Mouse (Mus musculus) 3T3-L1 (cell line): ENCODE measurements around the gene Tmem94.

Experiments used
- DNase-seq: peaks from one replicate; pipeline ENCODE4 v3.0.0-alpha.2; 2015; ENCODE audit warnings: low read depth, low spot score

Gene Tmem94

DNA sequence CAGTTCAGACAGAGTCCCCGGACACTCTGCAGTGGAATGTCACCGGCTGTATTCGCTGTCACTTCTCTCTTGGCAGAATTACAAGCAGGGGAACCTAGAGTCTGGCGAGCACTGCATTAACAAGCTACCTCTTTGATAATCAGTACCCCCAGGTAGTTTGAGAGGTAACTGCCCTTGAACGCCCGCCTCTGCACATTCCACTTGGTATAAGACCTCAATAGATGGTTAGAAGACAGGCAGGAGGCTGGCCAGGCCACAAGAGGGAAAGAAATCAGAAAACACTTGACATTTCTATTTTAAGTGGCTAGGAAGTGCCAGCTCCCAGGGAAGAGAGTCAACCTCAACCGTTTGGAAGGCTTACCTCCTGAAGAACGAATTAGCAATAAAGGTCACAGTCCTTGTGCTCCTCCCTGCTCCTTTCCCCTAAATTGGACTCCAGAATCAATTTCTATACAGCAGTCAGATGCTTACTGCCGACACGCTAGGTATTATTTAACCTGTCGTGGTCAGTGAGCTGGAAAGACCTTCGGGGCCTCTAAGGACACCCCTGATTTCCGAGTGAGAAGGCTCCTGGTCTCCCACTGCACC, 1.2 kb downstream of the Tmem94 start:
- no peak for DNase-seq

- no peak for DNase-seq
Measured at GRCm38 (mm10) chr11:115766981-115767380, 1.7 kb downstream of the Tmem94 start.

- DNase-seq, result no peak
Measured at GRCm38 (mm10) chr11:115768896-115769295, 3.7 kb downstream of the Tmem94 start.

DNA sequence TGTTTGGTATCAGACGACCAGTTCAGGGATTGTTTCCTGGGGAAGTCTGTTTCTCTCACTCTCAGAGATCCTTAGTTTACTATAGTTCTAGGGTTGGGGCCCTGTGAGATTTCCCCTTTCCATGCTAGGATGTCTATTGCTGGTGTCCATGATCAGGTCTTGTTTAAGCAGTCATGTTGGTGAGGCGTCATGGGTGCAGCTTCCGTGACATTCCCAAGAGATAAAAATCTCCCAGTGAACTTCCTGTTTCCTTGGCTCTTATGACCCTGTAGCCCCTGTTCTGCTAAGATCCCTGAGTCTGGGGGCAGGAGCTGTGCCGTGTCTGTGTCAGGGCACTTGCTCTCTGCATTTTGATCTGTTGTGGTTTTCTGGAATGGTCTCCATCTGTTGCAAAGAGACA, 9.4 kb downstream of the Tmem94 start:
- DNase-seq, result no peak

DNA sequence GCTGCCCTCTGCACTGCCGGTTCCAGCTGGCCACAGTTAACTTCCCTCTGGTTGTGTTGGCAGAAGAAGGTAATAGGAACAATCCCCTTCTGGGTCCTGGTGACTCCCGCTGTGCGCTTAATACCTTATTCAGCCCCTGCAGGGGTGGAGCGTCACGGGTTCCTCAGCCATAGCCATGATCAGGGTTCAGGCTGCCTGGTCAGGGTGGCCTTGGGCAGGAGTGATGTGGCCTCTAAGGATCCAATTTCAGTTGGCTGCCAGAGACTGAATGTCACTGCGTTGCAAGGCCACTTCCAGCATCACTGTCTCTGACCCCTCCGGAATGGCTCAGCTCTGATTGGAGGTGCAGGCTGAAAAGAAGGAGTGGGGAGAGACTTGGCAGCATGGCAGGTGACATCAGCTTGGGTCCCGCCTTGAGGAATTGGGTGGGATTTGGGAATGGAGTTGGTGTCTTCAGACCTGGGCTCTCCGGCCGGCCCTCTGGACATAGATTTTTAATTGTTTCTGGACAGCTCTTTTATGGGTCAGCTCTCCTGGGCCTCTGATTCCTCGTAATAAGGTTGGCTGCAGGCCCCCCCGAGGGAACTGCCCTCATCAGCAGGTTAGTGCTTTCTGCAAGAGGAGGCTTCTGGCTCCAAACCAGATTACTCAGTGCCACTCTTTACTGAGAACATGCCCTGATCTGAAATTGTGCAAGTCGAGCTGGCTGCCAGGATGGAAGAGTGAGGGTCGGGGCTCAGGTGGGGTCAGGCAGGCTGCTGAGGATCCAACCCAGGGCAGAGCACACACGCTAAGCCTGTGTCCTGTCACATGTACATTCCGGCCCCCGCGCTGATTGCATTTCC, 10.8 kb downstream of the Tmem94 start:
- DNase-seq, result peak; percentile 39

GRCm38 (mm10) chr11:115776954-115777353, 11.7 kb downstream of the Tmem94 start:
- DNase-seq, result no peak

DNA sequence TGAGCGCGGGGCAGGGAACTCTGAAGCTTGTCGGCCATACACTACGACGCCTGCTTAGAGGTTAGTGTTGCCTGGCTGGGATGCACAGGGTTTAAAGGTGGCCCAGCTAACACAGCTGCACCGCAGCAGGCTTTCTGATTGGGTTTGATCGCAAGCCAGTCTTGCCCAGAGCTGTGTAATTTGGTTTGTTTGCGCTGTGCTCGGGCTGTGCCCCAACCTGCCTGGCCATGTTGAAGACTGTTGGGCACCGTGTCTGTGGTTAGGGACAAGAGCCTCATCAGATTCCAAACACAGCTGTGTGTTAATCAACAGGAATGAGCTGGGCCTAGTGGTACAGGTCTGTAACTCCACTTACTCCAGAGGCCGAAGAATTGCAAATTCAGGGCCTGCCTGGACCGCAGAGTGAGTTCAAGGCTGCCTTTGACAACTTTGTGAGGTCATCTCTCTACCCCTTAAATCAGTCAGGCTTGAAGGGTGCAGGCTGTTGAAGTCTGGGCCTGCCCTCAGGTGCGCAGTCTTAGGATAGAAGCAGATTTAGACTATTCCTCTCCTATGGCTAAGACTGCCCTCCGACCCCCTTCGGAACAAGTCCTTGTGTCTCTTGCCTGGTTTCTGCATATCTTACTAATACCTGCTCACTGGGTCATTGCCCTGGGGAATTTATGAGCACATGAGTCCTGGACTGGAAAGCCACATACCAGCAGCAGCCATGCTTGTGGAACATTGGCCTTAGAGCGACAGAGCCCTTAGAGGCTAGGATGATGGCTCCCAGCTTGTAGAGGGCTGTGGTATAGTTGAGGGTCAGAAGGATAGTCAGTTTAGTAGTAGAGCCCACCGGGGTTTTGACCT, 12.5 kb downstream of the Tmem94 start:
- DNase-seq, result peak; percentile 16

DNA sequence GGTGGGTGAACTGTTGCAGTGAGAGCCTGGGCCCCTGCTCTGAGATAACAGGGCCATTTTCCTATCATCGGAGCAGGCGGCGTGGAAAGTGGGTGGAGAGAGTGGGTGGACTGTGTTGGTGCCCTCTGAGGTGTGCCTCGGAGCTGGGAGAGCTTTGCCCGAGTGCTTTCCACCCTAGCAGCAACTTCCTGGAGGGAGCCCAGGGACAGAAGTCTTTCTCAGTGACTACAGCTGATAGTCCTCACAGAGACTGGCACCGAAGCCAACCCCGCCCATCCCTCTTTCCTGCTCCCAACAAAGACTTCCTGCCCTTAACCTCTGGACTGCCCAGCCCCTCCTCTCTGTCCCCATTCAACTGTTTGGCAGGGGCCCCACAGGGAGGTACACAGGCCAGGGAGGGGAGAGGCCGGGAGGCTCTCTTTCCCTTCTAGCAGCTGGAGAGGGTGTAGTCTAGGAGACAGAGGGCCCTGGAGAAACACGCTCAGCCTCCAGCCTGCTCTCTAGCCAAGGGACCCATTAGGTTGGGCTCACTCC, 13.9 kb downstream of the Tmem94 start:
- DNase-seq, result peak; percentile 52

GRCm38 (mm10) chr11:115780141-115781070, 15.2 kb downstream of the Tmem94 start:
- peak; percentile 28 for DNase-seq

- no peak for DNase-seq
Measured at GRCm38 (mm10) chr11:115786473-115786872, 21.2 kb downstream of the Tmem94 start.

GRCm38 (mm10) chr11:115789787-115790186, 24.6 kb downstream of the Tmem94 start:
- DNase-seq, result no peak

GRCm38 (mm10) chr11:115791919-115792318, 26.7 kb downstream of the Tmem94 start:
- DNase-seq, result no peak

DNA sequence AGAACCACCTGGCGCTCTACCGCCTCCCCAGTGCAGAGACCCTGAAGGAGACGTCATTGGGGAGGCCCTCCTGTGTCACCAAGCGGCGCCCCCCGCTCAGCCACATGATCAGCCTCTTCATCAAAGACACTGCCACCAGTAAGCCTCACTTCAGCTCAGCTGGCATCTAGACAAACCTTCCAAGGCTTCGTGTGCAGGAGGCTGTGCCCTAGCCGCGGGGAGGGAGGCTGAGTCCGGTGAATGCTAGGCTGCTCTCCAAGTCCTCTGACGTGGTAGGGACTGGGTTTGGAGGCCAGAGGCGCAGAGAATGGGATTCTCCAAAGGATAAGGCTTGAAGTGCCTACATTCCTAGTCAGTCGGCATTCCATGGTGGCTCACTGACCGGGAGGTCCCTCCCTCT, 27.1 kb downstream of the Tmem94 start:
- no peak for DNase-seq

GRCm38 (mm10) chr11:115796898-115797297, 31.7 kb downstream of the Tmem94 start:
- DNase-seq, result no peak

GRCm38 (mm10) chr11:115797665-115798064, 32.4 kb downstream of the Tmem94 start:
- no peak for DNase-seq

GRCm38 (mm10) chr11:115800981-115801380, 35.7 kb downstream of the Tmem94 start:
- DNase-seq, result no peak

DNA sequence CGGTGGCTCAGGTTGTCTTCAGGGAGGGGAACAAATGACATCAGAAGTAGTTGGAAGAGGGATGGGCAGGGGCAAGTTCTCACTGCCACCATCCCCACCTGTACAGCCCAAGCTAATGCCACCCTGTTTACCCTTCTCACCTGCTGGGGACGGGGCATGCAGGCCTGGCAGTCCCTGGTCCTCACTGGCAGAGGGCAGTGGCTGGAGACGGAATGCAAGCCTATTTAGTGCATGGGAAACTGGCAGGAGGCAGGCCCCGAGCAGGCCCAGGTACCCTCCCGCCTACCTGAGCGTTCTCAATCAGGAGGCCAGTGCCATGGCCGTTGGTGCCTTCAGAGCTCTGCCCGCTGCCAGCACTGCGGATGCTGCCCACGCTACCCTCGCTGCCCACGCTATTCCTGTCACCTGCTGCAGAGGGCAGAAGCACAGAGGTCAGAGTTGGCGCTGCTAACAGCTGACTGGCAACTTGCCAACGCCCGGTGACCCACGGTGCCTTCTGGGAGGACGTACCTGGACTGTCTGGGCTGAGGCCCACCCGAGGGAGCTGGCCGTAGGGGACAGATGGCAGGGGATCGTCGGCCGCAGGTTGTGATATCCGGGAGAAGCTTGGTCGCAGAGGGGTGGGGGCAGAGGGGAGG, 38.0 kb downstream of the Tmem94 start:
- no peak for DNase-seq

DNA sequence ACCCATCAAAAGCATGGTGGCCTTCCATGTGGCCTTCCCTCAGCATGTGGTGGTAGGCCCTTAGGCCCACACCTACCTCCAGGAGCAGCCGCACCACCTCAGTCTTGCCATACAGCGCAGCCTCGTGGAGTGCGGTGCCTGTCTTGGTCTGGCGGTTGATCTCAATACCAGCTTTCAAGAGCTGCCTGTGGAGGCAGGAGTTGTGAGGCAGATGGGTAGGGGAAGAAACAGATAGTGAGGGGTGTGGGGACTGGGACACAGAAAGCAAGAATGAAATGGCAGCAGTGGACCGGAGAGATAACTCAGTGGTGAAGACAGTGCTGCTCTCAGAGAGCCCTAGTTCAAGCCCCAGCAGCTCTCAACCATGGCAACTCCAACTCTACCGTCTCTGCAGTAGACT, 39.8 kb downstream of the Tmem94 start:
- no peak for DNase-seq

DNA sequence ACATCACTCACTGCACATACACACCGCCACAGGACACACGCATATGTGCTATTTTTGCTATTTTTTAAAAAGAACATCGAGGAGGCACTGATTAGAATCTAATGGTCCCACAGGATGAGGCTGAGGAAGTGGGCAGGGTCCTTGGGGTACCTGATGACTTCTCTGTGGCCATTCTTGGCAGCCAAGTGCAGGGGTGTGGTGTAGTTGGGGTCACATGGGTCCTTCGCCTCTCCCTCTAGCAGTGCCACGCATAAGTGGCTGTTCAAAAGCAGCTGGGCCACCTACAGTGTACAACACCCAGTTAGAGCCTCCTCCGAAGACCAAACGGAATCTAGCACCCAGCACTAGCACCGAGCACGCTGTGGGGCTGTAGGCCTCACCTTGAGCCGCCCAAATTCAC, 40.9 kb downstream of the Tmem94 start:
- no peak for DNase-seq

GRCm38 (mm10) chr11:115807306-115807705, 42.1 kb downstream of the Tmem94 start:
- no peak for DNase-seq
